Mouse (Mus musculus) heart, embryonic 14.5 days (tissue): ENCODE data around the gene Faf2. TPM values are rescaled to one million over a fixed set of nuclear protein-coding genes. Genes with fewer than 3 reads are reported as not detected.

Experiments used
- ATAC-seq: fragments of 200-750 bp; cut with Nextera tagmentation; 2 replicates; pipeline ENCODE4 v1.8.0; 2017; ENCODE audit warnings: low read depth, moderate TSS enrichment; ENCODE audit not compliant: insufficient number of reproducible peaks, insufficient read depth, low FRiP score
- H3K27ac ChIP-seq, 2 experiments: fragments of 200-500 bp in 1 of 2; fragments of 300-500 bp in 1 of 2; sonication (generic) in 1 of 2; replicated peaks in 1 of 2; 2 replicates each; pipeline ENCODE4 v1.5.1; 2012 to 2014; ENCODE audit warnings: low read depth in 2 of 2, low read length in 2 of 2, control low read depth in 1 of 2, mild to moderate bottlenecking in 1 of 2, mixed read lengths in 1 of 2; ENCODE audit not compliant: control insufficient read depth in 1 of 2, insufficient read depth in 1 of 2
- H3K27me3 ChIP-seq: fragments of 300-500 bp; sonication (generic); 2 replicates; pipeline ENCODE4 v1.6.1; 2014; ENCODE audit warnings: mild to moderate bottlenecking, low read length, control low read depth; ENCODE audit not compliant: control insufficient read depth, insufficient read depth
- H3K36me3 ChIP-seq: fragments of 300-500 bp; sonication (generic); 2 replicates; pipeline ENCODE4 v1.6.1; 2014; ENCODE audit warnings: mild to moderate bottlenecking, control low read depth, low read length, mixed read lengths; ENCODE audit not compliant: control insufficient read depth, insufficient read depth
- H3K4me1 ChIP-seq, 2 experiments: fragments of 200-500 bp in 1 of 2; fragments of 300-500 bp in 1 of 2; sonication (generic) in 1 of 2; 2 replicates each; pipeline ENCODE4 v1.6.1; 2012 to 2014; ENCODE audit warnings: low read length in 2 of 2, control low read depth in 1 of 2, mixed read lengths in 1 of 2; ENCODE audit not compliant: control insufficient read depth in 2 of 2, insufficient read depth in 2 of 2
- H3K4me2 ChIP-seq: fragments of 300-500 bp; sonication (generic); 2 replicates; pipeline ENCODE4 v1.6.1; 2014; ENCODE audit warnings: mild to moderate bottlenecking, low read length
- H3K4me3 ChIP-seq, 2 experiments: fragments of 200-500 bp in 1 of 2; fragments of 300-500 bp in 1 of 2; sonication (generic) in 1 of 2; 2 replicates each; pipeline ENCODE4 v1.5.1; 2012 to 2014; ENCODE audit warnings: low read length in 2 of 2, mild to moderate bottlenecking in 2 of 2, control low read depth in 1 of 2, low read depth in 1 of 2, moderate library complexity in 1 of 2; ENCODE audit not compliant: control insufficient read depth in 1 of 2, insufficient read depth in 1 of 2
- H3K9ac ChIP-seq: fragments of 300-500 bp; sonication (generic); 2 replicates; pipeline ENCODE4 v1.6.1; 2014; ENCODE audit warnings: mild to moderate bottlenecking, low read length
- H3K9me3 ChIP-seq: fragments of 300-500 bp; sonication (generic); 2 replicates; pipeline ENCODE4 v1.6.1; 2016; ENCODE audit warnings: low read length, control low read depth; ENCODE audit not compliant: control insufficient read depth
- WGBS: fragments of 180-500 bp; shearing (Covaris S2); extraction: QIAGEN DNeasy Blood & Tissue Kit; methylation state at CpG from one replicate; pipeline ENCODE4 v1.1.7; 2014; 5-methylcytosine and 5-hydroxymethylcytosine counted together
- polyA plus RNA-seq: library from polyadenylated mRNA; unstranded; fragments of >200 nt; fragmentation: Nextera tagmentation; extraction: Ambion mirVana; gene quantifications from 2 replicates; pipeline ENCODE4 v1.2.1, GENCODE M21; 2014

Faf2 gene
- polyA plus RNA-seq, 1 experiment from 2014 or later, result 64.4 TPM

GRCm38 (mm10) chr13:54596870-54597269, 24.7 kb upstream of the Faf2 start:
- Histone ChIP-seq H3K36me3 (peaks cover 37% of the 10 kb centered on the region), H3K9me3 (no peaks in the 10 kb centered on the region), H3K9ac (peak overlapping the region; percentile 41), H3K4me2 (peak overlapping the region; percentile 26; the same call in 1 of the 2 replicates), H3K4me3 (no peak overlapping the region), H3K27me3 (no peaks in the 10 kb centered on the region), H3K27ac (peak overlapping the region; percentile 47 to 78), H3K4me1 (peaks cover 23 to 28% of the 10 kb centered on the region in 2 experiments)
- WGBS, result 37% methylated on average over 5 of the region's 5 CpGs
- ATAC-seq, result peak; percentile 1; the same call in 1 of the 2 replicates

DNA sequence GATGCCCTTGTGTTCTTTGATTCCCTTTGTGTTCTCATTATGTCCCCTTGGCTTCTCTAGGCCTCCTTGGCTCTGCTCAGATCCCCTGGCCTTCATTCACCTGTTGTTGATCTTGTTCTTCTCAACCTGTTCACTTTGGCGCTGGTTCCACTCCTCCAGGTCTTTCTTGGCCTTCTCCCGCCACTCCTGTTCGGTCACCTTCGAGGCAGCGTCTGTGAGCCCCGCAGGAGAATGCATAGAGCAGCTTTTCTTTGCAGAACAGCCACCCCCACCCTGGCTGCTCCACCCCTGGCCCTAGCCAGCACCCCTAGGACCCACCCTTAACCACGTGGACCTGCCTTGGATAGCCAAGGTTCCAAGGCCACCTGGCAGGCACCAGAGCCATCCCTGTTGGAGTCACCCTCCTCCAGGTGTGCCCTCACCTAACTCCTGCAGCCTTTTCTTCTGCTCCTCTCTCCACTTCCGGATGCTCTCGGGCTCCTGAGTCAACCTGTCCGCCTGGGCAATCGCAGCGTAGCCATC, 22.9 kb upstream of the Faf2 start:
- H3K4me3 ChIP-seq, result no peak overlapping the region
- H3K27me3 ChIP-seq, result no peaks in the 10 kb centered on the region
- H3K9me3 ChIP-seq, result no peaks in the 10 kb centered on the region
- H3K4me1 ChIP-seq, result peaks cover 23 to 27% of the 10 kb centered on the region in 2 experiments
- 87% methylated on average over 12 of the region's 12 CpGs for WGBS
- H3K4me2 ChIP-seq, result no peak overlapping the region
- no peak for ATAC-seq
- no peak overlapping the region for H3K27ac ChIP-seq
- H3K36me3 ChIP-seq, result peaks cover 25% of the 10 kb centered on the region
- H3K9ac ChIP-seq, result no peak overlapping the region

GRCm38 (mm10) chr13:54602639-54603111, 18.9 kb upstream of the Faf2 start:
- WGBS, result 46% methylated on average over 3 of the region's 3 CpGs
- no peak overlapping the region for H3K27ac ChIP-seq
- H3K9ac ChIP-seq, result no peak overlapping the region
- H3K27me3 ChIP-seq, result no peaks in the 10 kb centered on the region
- peaks cover 2 to 3% of the 10 kb centered on the region in 2 experiments; a peak in 2 of 4 replicates for H3K4me1 ChIP-seq
- ATAC-seq, result no peak
- H3K9me3 ChIP-seq, result no peaks in the 10 kb centered on the region
- H3K4me2 ChIP-seq, result no peak overlapping the region
- H3K36me3 ChIP-seq, result peaks cover 21% of the 10 kb centered on the region; the same call in 1 of the 2 replicates
- H3K4me3 ChIP-seq, result no peak overlapping the region

DNA sequence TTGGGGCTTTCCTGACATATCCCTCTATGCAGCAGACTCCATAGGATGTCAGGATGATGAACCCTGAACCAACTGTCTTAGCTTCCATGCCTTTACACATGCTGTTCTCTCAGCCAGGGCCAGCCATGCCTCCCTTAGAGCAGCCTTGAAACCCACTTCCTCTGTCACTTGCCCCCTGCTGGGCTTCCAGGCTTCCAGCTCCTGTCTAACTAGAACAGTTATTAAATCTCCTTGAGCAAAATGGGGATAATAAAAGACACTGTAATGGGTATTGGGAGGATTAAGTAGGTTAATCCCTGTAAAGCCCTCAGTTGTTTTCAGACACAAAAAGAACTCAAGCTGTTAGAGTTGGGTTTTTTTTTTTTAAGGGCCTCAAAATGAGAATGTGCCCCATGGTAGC, 18.1 kb upstream of the Faf2 start:
- no peaks in the 10 kb centered on the region for H3K27me3 ChIP-seq
- H3K4me2 ChIP-seq, result no peak overlapping the region
- no peak overlapping the region for H3K27ac ChIP-seq
- no peaks in the 10 kb centered on the region for H3K9me3 ChIP-seq
- no peak overlapping the region for H3K9ac ChIP-seq
- H3K4me1 ChIP-seq, result 0 out of 4 replicates have a peak, but pooled peaks cover 0 to under 1% of the 10 kb centered on the region in 2 experiments
- peaks cover 16% of the 10 kb centered on the region; the same call in 1 of the 2 replicates for H3K36me3 ChIP-seq
- no peak overlapping the region for H3K4me3 ChIP-seq
- ATAC-seq, result no peak

- peaks cover 10% of the 10 kb centered on the region; the same call in 1 of the 2 replicates for H3K36me3 ChIP-seq
- H3K27me3 ChIP-seq, result no peaks in the 10 kb centered on the region
- H3K9me3 ChIP-seq, result no peaks in the 10 kb centered on the region
- no peak overlapping the region for H3K27ac ChIP-seq
- H3K4me1 ChIP-seq, result peaks cover 3 to 7% of the 10 kb centered on the region in 2 experiments; a peak in 3 of 4 replicates
- H3K4me3 ChIP-seq, result no peak overlapping the region
- ATAC-seq, result no peak
- H3K4me2 ChIP-seq, result no peak overlapping the region
- no peak overlapping the region for H3K9ac ChIP-seq
- WGBS, result 75% methylated on average over 4 of the region's 4 CpGs
Measured at GRCm38 (mm10) chr13:54604221-54604620, 17.4 kb upstream of the Faf2 start.

DNA sequence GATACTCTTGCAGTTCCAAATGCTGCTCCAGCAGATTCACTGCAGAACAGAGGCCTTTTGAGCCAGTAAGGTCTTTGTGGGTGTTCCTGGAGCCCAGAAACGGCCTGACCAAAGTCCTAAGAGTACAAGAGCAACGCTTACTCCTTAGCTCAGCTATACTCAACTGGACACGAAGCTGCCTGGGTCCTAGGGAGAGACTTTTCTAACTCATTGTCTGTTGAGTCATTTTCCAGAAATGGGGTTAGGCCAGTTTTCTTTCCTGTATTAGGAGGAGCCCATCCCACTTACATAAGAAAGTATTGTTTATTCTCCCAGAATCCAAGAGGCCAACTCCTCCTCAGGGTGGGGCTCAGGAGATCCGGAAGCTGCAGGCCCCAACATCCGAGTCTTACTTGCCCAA, 16.2 kb upstream of the Faf2 start:
- Histone ChIP-seq H3K27ac (no peak overlapping the region), H3K4me3 (no peak overlapping the region), H3K27me3 (no peaks in the 10 kb centered on the region), H3K4me2 (no peak overlapping the region), H3K9me3 (no peaks in the 10 kb centered on the region), H3K36me3 (peaks cover 9% of the 10 kb centered on the region; the same call in 1 of the 2 replicates), H3K9ac (no peak overlapping the region), H3K4me1 (peaks cover 3 to 19% of the 10 kb centered on the region in 2 experiments; a peak in 3 of 4 replicates)
- ATAC-seq, result no peak
- 70% methylated on average over 5 of the region's 5 CpGs for WGBS

GRCm38 (mm10) chr13:54607204-54607603, 14.4 kb upstream of the Faf2 start:
- Histone ChIP-seq H3K27ac (no peak overlapping the region), H3K27me3 (no peaks in the 10 kb centered on the region), H3K9me3 (no peaks in the 10 kb centered on the region), H3K36me3 (peaks cover 9% of the 10 kb centered on the region; the same call in 1 of the 2 replicates), H3K4me3 (no peak overlapping the region), H3K4me1 (peaks cover 8 to 21% of the 10 kb centered on the region in 2 experiments), H3K4me2 (no peak overlapping the region), H3K9ac (no peak overlapping the region)
- ATAC-seq, result no peak
- 59% methylated on average over 5 of the region's 5 CpGs for WGBS

- WGBS, result 82% methylated on average over 3 of the region's 3 CpGs
- H3K4me3 ChIP-seq, result no peak overlapping the region
- peaks cover 8 to 21% of the 10 kb centered on the region in 2 experiments for H3K4me1 ChIP-seq
- no peak overlapping the region for H3K9ac ChIP-seq
- H3K27me3 ChIP-seq, result no peaks in the 10 kb centered on the region
- no peak overlapping the region for H3K4me2 ChIP-seq
- no peaks in the 10 kb centered on the region for H3K9me3 ChIP-seq
- H3K27ac ChIP-seq, result no peak overlapping the region
- no peak for ATAC-seq
- H3K36me3 ChIP-seq, result peaks cover 9% of the 10 kb centered on the region; the same call in 1 of the 2 replicates
Measured at GRCm38 (mm10) chr13:54608002-54608401, 13.6 kb upstream of the Faf2 start.
